17 mouse cellular contexts compared by ENCODE assay signal in the genomic region with DNA sequence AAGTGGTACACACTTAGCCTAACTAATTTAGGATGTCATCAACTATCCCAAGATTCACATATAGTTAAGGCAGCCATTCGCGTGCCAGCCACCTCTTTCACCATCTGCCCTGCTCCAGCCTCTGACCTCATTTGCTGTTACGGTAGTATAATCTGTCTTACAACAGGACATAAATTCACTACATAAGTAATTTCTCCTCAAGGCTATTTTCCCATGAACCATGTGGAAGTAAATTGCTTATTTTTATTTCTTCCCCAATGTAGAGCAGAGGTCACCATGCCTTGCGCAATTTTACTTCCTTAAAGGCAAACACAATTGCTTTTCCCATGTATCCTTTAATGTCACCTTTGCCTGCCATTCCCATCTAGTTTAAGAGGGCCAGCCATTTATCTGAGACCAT.
"Had no signal": no experiment of that assay in that cellular context is flagged by ENCODE, and none has a peak within 500 bp of the region (broad histone marks: within the 10 kb centered on the region; RNA-seq: fewer than 3 reads in every experiment).

No protein-coding gene starts in this region.

- H3K4me3 ChIP-seq: kidney, embryonic 15.5 days; limb, embryonic 10.5 days; limb, embryonic 13.5 days; midbrain, embryonic 12.5 days; midbrain, embryonic 15.5 days; neural tube, embryonic 13.5 days had no signal

- H3K4me2 ChIP-seq: kidney, embryonic 15.5 days; limb, embryonic 13.5 days; liver, embryonic 11.5 days; lung, embryonic 14.5 days; midbrain, embryonic 12.5 days; midbrain, embryonic 15.5 days; neural tube, embryonic 13.5 days had no signal

- H3K27me3 ChIP-seq: kidney, embryonic 15.5 days; limb, embryonic 13.5 days; midbrain, embryonic 12.5 days; midbrain, embryonic 15.5 days; neural tube, embryonic 13.5 days had no signal

- ATAC-seq: liver, postnatal 0 days; lung, postnatal 0 days; midbrain, embryonic 15.5 days had no signal

- H3K9me3 ChIP-seq: kidney, embryonic 15.5 days; limb, embryonic 10.5 days; limb, embryonic 13.5 days; midbrain, embryonic 12.5 days; midbrain, embryonic 15.5 days; neural tube, embryonic 13.5 days had no signal

- DNase-seq: kidney, adult 8-10 months; kidney, postnatal 10 days; liver, postnatal 0 days; lung, embryonic 14.5 days; retina, postnatal 1 day; thymus, adult 18-20 months; thymus, postnatal 36 days had no signal

- H3K36me3 ChIP-seq: kidney, embryonic 15.5 days; limb, embryonic 10.5 days; limb, embryonic 13.5 days; midbrain, embryonic 12.5 days; midbrain, embryonic 15.5 days; neural tube, embryonic 13.5 days had no signal

- H3K27ac ChIP-seq: kidney, embryonic 15.5 days; limb, embryonic 10.5 days; limb, embryonic 13.5 days; liver, embryonic 14.5 days; macrophage; midbrain, embryonic 12.5 days; midbrain, embryonic 15.5 days; neural tube, embryonic 13.5 days had no signal

- H3K4me1 ChIP-seq: midbrain, embryonic 15.5 days had no signal

- H3K9ac ChIP-seq: kidney, embryonic 15.5 days; limb, embryonic 13.5 days; liver, embryonic 14.5 days; liver, postnatal 0 days; lung, embryonic 14.5 days; midbrain, embryonic 12.5 days; midbrain, embryonic 15.5 days; neural tube, embryonic 13.5 days had no signal
